Mouse (Mus musculus) MEL (cell line): ENCODE measurements around the gene Parm1.

Experiments used
- CTCF ChIP-seq, 3 experiments: IDR thresholded peaks in 2 of 3; conservative IDR thresholded peaks in 1 of 3; 2 replicates each; pipeline ENCODE4 v1.5.1; 2011 to 2012; ENCODE audit warnings: low read length in 3 of 3, low read depth in 2 of 3, mild to moderate bottlenecking in 2 of 3, improper control_type of control experiment in 1 of 3, inconsistent platforms in 1 of 3, mixed read lengths in 1 of 3, moderate library complexity in 1 of 3; ENCODE audit not compliant: control insufficient read depth in 1 of 3, insufficient read depth in 1 of 3, poor library complexity in 1 of 3, severe bottlenecking in 1 of 3
- E2F4 ChIP-seq: IDR thresholded peaks from 2 replicates; pipeline ENCODE4 v1.6.1; 2011; ENCODE audit warnings: low read depth, low read length, improper control_type of control experiment, borderline replicate concordance
- ELF1 ChIP-seq: IDR thresholded peaks from 2 replicates; pipeline ENCODE4 v1.6.1; 2014; ENCODE audit warnings: low read depth, mild to moderate bottlenecking, inconsistent platforms, low read length, improper control_type of control experiment, moderate library complexity
- EP300 ChIP-seq, 2 experiments: IDR thresholded peaks; 2 replicates each; pipeline ENCODE4 v1.6.1; 2011; ENCODE audit warnings: improper control_type of control experiment in 2 of 2, low read length in 2 of 2, low read depth in 1 of 2, mild to moderate bottlenecking in 1 of 2
- GABPA ChIP-seq: IDR thresholded peaks from 2 replicates; pipeline ENCODE4 v1.6.1; 2012; ENCODE audit warnings: low read depth, mild to moderate bottlenecking, inconsistent platforms, low read length, improper control_type of control experiment, moderate library complexity
- GATA1 ChIP-seq: IDR thresholded peaks from 2 replicates; pipeline ENCODE4 v1.6.1; 2011; ENCODE audit warnings: low read depth, low read length, improper control_type of control experiment
- KAT2A ChIP-seq: conservative IDR thresholded peaks from 2 replicates; pipeline ENCODE4 v1.6.1; 2012; ENCODE audit warnings: low read depth, low read length, improper control_type of control experiment, inconsistent platforms
- MAX ChIP-seq: IDR thresholded peaks from 2 replicates; pipeline ENCODE4 v1.6.1; 2011; ENCODE audit warnings: low read length, improper control_type of control experiment
- MEF2A ChIP-seq: IDR thresholded peaks from 2 replicates; pipeline ENCODE4 v1.6.1; 2014; ENCODE audit warnings: low read depth, mild to moderate bottlenecking, inconsistent platforms, low read length, improper control_type of control experiment; ENCODE audit not compliant: poor library complexity, insufficient replicate concordance, severe bottlenecking; ENCODE audit errors: extremely low read depth
- NRF1 ChIP-seq: IDR thresholded peaks from 2 replicates; pipeline ENCODE4 v1.6.1; 2014; ENCODE audit warnings: low read depth, mild to moderate bottlenecking, inconsistent platforms, low read length, improper control_type of control experiment, moderate library complexity; ENCODE audit not compliant: poor library complexity, insufficient read depth, severe bottlenecking
- POLR2A ChIP-seq, 2 experiments: IDR thresholded peaks; 2 replicates each; pipeline ENCODE4 v1.6.1; 2011 to 2012; ENCODE audit warnings: low read length in 2 of 2, mild to moderate bottlenecking in 2 of 2, control low read depth in 1 of 2, improper control_type of control experiment in 1 of 2, low read depth in 1 of 2, moderate library complexity in 1 of 2; ENCODE audit not compliant: control insufficient read depth in 1 of 2, insufficient read depth in 1 of 2, poor library complexity in 1 of 2
- RAD21 ChIP-seq: IDR thresholded peaks from 2 replicates; pipeline ENCODE4 v1.6.1; 2011; ENCODE audit warnings: mild to moderate bottlenecking, low read depth, low read length, improper control_type of control experiment
- SMC3 ChIP-seq: IDR thresholded peaks from 2 replicates; pipeline ENCODE4 v1.6.1; 2011; ENCODE audit warnings: low read depth, low read length, improper control_type of control experiment
- TAL1 ChIP-seq: IDR thresholded peaks from 2 replicates; pipeline ENCODE4 v1.6.1; 2012; ENCODE audit warnings: mild to moderate bottlenecking, inconsistent platforms, low read length, moderate library complexity, mixed read lengths

GRCm38 (mm10) chr5:91597216-91597615 lies 79.8 kb downstream of the Parm1 start:
- TF ChIP-seq SMC3 (no peak), EP300 (IDR thresholded peaks at IDR 0.05; ENCODE audit: low read depth in 1 of 2, low read length in 2 of 2) (no peak), CTCF (IDR thresholded peaks at IDR 0.05 in 2 of 3, conservative IDR thresholded peaks at IDR 0.05 in 1 of 3; ENCODE audit: control insufficient read depth in 1 of 3, insufficient read depth in 1 of 3, low read depth in 2 of 3, low read length in 3 of 3, poor library complexity in 1 of 3, severe bottlenecking in 1 of 3) (no peak), MAX (no peak), POLR2A (IDR thresholded peaks at IDR 0.05; ENCODE audit: control insufficient read depth in 1 of 2, insufficient read depth in 1 of 2, low read depth in 1 of 2, low read length in 2 of 2, poor library complexity in 1 of 2) (no peak), GABPA (no peak), ELF1 (no peak), NRF1 (no peak), E2F4 (no peak), TAL1 (no peak), GATA1 (no peak), MEF2A (no peak), KAT2A (no peak), RAD21 (no peak)
